Mouse (Mus musculus) megakaryocyte progenitor cell, adult 5-6 weeks (primary cell): ENCODE measurements around the gene Smyd2. TPM values are rescaled to one million over a fixed set of nuclear protein-coding genes. Genes with fewer than 3 reads are reported as not detected.

Source experiments
- ATAC-seq: replicated peaks from 2 replicates; pipeline ENCODE4 v1.8.0; 2016; ENCODE audit warnings: mild to moderate bottlenecking, moderate TSS enrichment, inconsistent platforms; ENCODE audit not compliant: poor library complexity
- total RNA-seq, 2 experiments: library from RNA; stranded (forward) in 1 of 2; stranded (reverse) in 1 of 2; fragments of 157-497, 149-512 nt in 1 of 2; fragments of 200-1000 nt in 1 of 2; gene quantifications; 2 replicates each; pipeline versions ENCODE4 v1.2.3 to v1.2.4; 2015 to 2017

The Smyd2 gene
- total RNA-seq, 2 experiments from 2014 or later = 88.9 to 99.6 TPM

GRCm38 (mm10) chr1:189920701-189921567, 1.2 kb downstream of the Smyd2 start:
- peak; percentile 25 for ATAC-seq

GRCm38 (mm10) chr1:189919756-189920155, 2.4 kb downstream of the Smyd2 start:
- ATAC-seq = no peak

- no peak for ATAC-seq
These were observed 5.0 kb downstream of the Smyd2 start for GRCm38 (mm10) chr1:189917126-189917500.

GRCm38 (mm10) chr1:189916422-189917125, 5.6 kb downstream of the Smyd2 start:
- no peak for ATAC-seq

DNA sequence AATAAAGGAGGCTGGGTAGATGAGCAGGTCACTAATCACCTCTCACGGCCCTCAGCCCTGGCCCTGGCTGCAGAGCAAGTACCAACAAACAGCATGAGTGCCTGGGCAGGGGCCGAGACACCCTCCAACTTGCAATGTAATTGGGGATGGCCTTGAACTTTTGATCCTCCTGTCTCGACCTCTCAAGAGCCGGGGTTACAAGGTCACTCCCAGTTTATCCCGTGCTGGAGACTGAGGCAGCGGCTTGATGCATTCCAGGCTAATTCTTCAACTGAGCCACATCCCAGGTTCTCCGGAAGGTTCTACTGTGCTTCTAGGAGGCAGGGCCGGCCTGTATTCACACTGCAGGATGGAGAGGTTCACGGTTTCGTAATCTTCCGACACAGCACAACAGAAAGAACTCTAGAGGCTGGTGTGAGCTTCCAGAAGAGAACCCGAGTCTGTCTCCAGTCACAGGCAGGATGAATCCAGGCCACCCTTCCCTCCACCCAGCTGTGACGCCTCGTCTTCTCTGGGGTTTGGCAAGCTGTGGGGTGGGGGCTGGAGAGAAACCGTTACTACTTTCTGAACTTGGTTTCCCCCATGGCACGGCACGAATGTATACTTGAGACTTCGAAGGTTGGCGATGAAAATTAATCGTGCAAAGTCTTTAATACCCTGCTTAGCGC, 8.9 kb downstream of the Smyd2 start:
- no peak for ATAC-seq

DNA sequence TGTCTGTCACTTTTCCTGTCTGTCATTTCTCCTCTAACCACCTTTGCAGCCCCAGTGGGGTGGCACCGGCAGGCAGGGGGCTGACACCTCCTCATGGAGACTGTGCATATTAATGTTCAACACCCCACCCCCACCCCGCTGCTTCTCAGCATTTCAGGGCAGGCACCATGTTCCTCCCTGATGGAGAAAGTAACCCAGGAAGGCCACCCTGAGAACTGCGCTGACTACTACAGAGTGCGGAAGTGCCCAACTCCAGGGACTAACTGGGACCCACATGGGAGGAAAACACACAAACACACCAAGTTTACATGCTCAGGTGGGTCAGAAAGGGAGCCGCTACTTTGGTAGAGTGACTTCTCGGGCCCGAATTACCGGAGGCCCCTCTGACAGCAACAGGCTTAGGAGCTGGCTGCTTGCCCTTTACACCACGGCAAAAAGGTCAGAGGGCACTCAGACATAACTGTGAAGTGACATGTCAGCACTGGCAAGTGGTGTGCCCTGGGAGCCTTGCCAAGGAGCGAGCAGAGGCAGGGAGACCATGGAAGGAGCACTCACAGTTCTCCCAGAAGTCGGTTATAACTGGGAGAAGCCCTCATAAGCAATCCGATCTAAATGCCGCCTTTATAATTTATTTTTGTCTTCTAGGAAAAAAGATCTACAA, 11.3 kb downstream of the Smyd2 start:
- ATAC-seq = no peak

- ATAC-seq = no peak
These were observed 19.0 kb downstream of the Smyd2 start for GRCm38 (mm10) chr1:189903169-189903568.

DNA sequence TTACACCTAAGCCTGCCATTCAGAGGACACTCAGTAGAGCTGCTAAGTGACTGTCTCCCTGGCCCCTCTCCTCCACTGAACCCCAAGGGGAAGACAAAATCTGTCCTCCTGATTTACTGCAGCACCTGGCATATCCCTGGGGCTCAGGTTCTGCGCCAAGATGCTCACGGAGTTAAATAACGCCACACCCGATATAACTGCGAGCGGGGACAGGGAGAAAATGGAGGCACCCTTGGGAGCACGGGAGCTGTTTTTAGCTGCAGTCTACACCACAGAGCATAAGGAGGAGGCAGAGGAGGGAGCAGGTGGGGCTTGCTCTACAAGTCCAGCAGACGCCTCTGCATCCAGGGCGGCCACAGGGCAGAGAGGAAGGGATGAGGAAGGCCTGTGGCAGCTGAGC, 19.8 kb downstream of the Smyd2 start:
- ATAC-seq = no peak

- no peak for ATAC-seq
These were observed 22.6 kb downstream of the Smyd2 start for GRCm38 (mm10) chr1:189899526-189899925.

- ATAC-seq = no peak
These were observed 23.5 kb downstream of the Smyd2 start for GRCm38 (mm10) chr1:189898708-189899107.

- ATAC-seq = no peak
These were observed 24.3 kb downstream of the Smyd2 start for GRCm38 (mm10) chr1:189897861-189898260.

DNA sequence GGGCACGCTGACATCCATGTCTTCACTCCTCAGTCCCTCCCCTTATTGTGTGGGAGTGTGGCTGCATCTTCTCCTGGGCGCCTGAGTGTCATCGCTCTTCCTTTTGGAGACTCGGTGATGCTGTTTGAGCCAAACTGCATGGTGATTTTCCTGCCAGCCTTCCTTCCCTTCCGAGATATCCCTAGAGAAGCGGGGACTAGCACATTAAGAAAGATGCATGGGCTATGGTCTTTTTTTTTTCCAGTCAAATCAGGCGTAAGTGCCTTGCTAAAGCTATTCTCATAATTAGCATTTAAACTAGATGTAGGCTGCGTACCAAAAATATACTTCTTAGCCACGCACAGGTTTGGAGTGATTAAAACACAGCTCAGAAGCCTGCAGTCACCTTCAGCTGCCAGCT, 28.0 kb downstream of the Smyd2 start:
- ATAC-seq = no peak

DNA sequence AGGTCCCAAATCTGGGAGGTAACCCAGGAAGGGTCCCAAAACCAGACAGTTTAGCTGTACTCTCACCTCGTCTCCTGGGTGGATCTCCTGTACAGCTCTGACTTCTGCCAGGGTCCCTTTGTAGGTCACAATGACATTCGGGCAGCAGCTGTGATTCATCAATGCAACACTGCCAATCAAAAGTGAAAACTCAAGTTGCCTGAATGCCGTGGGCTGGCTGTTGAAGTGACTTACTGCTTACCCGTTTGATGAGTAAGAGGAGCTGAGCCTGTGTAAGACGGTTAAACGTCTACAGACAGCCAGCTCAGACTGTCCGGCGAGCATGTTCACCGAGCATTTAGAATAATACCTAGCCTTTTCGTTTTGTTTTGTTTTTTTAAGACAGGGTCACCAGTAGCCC, 33.4 kb downstream of the Smyd2 start:
- ATAC-seq = no peak

- ATAC-seq = peak; percentile 77
These were observed 34.6 kb downstream of the Smyd2 start for GRCm38 (mm10) chr1:189887518-189887917.

DNA sequence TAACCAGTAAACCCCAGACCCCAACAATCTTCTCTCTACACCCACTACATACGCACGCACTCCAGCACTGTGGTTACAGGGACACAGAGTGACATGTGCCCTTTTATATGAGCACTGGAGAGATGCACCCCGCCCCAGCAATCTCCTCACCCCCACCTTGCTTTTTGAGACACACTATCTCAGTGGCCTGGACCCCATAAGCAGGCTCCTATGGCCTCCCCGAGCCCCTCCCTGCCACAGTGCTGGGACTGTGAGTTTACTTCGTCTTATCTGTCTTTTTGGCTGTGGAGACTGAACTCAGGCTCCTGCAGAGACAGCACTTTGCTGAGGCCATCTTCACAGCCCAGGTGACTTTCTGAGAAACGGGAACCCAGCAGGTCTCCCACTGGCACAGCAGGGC, 36.2 kb downstream of the Smyd2 start:
- ATAC-seq = peak; percentile 26

- ATAC-seq = no peak
These were observed 37.2 kb downstream of the Smyd2 start for GRCm38 (mm10) chr1:189884951-189885350.

DNA sequence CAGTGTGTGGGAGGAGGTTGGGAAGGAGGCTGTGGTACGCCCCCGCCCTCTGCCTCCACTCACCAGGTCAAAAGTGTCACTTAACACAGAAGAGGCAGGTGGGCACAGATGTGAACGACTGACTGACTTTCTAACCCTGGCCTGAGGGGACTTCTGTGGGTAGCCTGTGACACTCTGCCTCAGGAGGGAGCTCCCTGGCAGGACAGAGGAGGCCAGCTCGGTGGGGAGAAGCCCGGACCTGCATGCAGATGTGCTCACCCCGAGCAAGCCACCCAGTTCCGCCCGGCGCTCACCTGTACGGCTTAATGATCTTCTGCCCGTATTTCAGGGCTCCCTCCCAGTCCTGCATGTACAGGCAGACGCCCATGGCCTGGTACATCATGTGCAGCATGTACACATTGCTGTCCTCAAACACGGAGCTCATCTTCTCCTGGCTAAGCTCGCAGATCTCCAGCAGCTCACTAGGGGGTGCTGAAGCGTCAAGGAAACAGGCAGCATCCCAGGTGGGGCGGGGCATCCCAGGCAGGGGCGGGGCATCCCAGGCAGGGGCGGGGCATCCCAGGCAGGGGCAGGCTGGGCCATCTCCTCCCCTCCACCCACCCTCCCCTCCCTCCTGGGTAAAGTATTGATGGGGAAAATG, 38.5 kb downstream of the Smyd2 start:
- ATAC-seq = peak; percentile 62

DNA sequence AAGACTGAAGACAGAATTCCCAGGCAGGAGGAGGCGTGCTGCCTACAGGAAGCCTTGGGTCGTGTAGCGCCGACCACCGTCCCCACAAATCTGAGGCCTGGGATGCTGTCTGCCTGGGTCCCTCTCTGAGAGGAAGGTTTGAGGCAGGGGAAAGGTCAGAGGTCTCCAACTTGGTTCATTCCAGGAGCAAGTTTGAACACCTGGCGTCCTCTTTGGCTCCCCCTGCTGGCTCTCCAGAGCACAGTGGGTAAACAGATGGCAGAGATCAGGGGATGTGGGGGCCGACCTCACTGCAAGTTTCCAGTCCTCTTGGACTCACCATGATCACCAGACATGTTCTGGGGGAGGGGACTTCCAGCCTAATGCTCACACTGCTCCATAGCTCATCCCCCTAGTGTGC, 39.3 kb downstream of the Smyd2 start:
- peak; percentile 51 for ATAC-seq

DNA sequence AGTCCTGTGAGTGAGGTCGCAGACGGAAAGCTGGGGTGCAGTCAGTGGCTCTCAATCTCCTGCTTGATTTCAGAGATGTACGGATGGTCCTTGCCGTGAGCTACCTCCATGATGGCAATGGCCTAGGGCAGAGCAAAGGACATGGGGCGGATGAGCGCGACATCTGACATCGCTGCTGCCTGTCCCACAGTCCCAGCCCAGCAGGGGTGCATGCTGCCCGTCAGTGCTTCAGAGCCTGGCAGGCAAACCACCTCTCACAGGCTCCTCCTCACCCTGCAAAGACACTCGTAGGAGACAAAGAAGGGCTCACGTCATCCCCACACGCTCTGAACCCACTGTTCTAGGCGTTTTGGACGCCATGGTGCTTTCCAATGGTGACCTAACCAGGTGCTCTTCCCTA, 41.4 kb downstream of the Smyd2 start:
- ATAC-seq = no peak

- ATAC-seq = no peak
These were observed 42.2 kb downstream of the Smyd2 start for GRCm38 (mm10) chr1:189879965-189880364.

- ATAC-seq = no peak
These were observed 43.0 kb downstream of the Smyd2 start for GRCm38 (mm10) chr1:189879212-189879611.
